Mouse (Mus musculus): ENCODE data around the gene Thada.
"Not testable (repeated sequence)": the region's sequence is repeated elsewhere in the genome, so short reads cannot be mapped to it uniquely, and the experiment has no call there.

Gene Thada

DNA sequence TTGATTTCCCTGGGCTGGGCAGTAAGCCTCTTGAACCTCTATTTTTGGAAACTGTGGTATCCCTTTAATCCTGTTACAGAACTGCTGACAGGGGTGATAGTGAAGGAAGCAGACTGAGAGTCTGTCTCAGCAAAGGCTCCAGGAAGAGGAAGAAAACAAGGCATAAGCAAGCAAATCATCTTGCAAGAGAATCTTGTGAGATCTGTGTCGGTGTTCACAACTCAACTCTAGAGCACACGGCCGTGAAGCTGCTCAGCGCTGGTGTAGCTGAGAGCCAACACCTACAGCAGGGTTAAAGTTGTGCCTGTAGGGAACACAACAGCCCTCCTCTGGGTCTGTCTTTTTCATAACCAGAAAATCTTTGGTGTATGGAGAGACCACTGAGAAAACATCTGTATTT lies 172.8 kb downstream of the Thada start:
- DNase-seq (ENCODE audit: low spot score), result no peak

DNA sequence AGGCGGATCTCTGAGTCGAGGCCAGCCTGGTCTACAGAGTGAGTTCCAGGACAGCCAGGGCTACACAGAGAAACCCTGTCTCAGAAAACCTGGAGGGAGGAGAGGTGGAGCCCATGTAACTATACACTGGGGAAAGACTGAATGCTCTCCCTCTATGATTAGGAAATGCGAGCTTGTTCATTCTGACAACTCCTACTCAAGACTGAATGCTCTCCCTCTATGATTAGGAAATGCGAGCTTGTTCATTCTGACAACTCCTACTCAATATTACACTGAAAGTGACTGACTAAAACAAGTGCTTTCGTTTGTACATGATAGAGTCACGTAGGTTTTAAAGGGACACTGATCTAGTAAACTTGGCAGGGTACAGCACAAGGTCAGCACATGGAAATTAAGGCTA lies 174.8 kb downstream of the Thada start:
- not testable (repeated sequence) for DNase-seq (ENCODE audit: low spot score)

DNA sequence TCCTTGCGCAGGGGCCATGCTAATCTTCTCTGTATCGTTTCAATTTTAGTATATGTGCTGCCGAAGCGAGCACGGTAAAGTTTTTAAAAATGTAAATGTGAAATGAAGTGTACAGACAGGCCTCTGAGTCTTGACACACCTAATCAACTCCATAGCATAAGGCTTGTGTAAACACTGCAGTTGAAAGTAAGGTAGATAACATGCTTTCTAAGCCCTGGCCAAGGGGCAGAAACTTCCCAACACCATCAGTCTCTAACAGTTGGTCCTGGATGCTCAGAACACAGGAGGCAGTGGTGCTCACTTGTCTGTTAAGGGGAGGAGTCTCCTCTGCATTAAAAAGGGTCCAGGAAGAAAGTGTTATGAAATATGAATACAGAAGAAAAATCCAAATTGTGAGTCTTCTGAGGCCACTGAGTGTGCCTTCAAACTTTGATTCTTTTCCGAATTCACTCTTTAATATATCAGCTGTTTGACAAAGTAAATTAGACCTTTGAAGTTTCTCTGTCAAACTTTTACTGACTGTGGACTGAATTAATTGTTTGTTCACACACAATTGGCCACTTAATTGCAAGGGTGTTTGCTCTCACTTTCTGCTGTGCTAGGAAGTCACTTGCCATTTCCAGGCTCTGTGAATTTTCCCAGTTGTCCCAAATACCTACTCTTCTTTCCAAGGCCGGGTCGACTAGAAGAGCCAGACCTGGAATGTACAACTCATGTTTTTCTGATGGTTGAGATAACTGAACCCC lies 178.2 kb downstream of the Thada start:
- DNase-seq (ENCODE audit: low spot score), result no peak

DNA sequence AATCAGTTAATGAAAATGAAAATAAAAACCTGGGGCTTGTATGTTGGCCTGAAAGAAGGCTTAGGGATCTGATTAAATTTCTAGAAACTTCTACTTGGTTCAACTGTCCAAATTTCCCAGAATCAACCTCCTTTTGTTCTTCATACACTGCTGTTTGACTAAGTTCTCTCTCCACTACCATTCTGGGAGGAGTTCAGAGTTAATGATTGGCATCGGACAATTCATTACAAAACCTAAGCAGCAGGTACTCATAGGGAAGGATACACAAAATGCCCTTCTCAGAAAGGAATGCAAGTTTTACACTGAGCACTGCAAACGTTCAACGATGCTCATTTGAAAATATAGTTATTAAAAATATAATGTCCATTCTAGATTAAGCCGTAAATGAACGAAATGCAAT lies 179.5 kb downstream of the Thada start:
- DNase-seq (ENCODE audit: low spot score), result no peak

DNA sequence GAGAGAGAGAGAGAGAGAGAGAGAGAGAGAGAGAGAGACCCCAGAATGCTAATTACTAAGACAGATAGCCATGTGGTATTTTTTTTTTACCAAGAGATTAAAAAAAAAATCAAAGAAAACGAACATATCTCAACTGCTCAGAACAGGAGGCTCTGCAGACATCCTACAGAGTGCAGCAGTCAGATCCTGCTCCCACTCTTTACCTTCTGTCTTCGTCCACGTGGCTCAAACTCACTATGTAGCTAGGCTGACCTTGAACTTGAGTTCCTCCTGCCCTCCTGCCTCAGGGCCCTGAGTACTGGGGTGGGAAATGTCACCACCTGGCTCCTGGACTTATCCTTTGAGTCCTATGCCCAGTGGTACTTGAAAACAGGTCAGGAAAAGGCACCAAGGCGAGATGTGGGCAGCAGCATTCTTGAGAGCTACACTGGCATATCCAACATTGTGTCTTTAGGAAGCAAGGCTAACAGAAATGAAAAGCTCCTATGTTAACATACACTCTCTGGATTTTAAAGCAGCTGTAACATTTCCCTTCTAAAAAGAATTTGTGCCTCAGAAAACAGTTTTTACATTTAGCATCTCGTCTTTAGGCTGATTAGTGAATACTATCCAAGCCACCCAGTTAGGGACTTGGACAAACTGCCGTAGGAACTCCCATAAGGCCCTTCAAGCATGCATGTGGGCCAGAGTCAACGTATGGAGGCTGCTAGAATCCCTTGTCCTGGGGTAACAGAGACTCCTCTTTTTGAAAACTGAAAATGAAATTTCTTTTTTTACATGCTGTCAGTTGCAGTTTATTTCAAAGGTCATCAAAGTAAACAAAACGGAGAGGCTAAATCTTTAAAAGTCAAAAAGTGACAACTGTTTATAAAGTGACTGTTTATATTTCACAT lies 183.4 kb downstream of the Thada start:
- no peak for DNase-seq (ENCODE audit: low spot score)

DNA sequence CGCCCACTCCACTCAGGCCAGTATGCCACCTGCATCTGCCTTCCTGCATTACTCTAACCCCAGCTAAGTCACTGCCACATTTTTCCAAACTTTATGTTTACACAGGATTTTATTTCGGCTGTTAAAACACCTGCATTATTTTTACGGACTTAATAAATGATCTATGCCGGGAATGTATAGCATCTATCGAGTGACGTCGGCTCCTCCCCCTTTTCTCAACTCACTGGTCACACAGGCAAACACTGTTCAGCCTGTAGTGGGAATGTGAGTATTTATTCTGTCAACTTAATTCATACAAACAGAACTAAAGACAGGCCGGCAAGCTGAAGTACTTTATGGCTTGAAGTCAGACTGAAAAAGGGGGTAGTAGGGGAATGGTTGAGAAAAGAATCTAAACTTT lies 187.0 kb downstream of the Thada start:
- no peak for DNase-seq (ENCODE audit: low spot score)

DNA sequence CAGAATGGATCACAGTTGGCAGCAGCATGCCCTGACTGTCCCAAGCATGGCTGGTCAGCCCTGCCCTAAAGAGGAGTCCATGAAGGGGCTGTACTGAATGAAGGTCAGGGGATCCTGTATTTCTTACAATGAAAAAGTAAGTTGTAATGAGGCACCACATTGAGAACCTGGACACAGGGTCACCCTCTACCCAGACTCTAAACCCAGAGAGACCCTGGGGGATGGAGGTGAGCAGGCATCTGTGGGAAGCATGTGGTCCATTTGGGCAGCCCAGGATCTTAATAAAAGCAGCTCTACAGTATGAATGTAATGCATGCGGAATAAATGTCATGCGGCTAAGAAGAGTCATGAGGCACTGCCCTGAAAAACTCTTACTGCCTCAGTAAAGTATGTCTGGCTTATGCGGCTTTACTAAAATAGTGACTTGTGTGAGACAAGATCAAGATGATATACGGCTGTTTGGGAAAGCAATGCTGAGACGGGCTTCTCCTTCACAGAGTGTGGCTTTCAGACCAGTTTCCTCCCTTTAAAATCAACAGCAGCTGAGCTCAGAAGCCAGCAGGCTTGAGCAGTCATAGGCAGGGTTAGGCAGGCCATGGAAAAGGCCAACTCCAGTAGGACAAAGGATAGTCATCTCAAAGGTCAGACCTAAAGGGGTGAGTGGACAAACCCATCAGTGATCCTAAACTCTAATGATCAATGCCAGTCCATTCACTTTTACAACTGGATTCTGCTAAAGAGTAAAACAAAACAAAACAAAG lies 187.6 kb downstream of the Thada start:
- no peak for DNase-seq (ENCODE audit: low spot score)

DNA sequence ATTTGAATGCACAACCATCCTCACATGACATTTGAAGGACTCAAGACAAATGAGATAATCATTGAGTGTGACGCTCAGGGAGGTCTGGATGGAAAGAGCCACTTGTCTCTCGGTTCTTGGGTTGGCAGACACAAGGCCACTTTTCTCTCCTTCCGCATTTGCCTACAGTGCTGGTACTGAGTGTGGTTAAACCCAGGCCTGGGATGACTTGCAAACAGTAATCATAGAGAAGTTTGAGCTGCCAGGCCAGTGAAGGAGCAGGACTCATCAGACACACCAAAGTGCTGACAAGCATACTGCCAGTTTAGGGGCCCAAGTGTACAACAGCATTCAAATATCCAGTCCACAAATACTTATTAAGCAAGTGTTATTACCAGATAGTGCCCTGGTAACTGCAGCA lies 191.0 kb downstream of the Thada start:
- no peak for DNase-seq (ENCODE audit: low spot score)

DNA sequence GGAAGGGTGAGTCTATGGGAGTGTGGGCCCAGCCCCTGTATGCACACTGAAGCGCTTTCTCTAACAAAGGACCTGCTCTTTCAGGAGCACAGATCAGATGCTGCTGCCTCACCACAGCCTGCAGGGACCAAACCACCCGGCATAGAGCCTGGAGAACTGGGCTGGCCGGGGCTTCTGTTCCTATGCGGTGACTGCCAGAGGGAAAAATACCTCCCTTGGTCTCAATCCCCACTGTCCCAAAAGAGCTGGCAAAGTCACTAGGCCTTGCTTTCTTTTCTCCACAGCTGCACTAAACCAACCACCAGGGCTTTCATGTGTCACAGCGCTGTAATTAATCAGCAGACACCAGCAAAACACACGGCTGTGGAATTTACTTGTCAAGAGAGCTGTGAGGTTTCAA lies 191.8 kb downstream of the Thada start:
- DNase-seq (ENCODE audit: low spot score), result no peak

DNA sequence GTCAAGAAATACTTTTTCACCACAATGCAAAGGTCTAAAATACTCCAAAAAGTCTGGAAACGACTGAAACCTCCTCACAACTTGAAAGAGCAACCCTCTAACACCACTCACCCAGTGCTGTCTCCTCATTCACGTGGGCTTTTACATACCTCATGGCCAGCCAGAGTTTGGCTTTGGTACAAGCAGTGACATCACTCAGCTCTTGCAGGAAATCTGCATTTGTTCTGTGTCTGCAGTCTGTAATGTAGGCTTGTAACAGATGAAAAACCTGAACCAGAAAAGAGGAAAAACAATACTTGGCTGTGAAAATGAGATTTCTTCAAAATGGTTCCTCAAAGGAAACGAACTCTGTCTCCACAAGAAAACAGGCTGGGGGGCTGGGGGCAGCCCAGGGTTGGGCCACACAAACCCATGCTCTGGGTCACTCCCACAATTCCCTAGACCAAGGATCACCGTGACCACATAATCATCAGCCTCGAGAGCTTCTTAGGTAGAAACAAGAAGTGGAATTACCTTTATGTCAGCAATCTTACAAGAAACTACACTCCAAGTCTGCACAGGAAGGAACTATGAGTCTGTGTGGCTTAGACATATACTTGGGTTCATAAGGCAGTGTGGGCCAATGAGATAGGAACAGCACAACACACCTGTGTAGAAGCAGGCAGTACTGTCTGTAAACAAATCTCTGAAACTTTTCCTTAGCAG lies 193.3 kb downstream of the Thada start:
- peak; percentile 40 for DNase-seq (ENCODE audit: low spot score)

DNA sequence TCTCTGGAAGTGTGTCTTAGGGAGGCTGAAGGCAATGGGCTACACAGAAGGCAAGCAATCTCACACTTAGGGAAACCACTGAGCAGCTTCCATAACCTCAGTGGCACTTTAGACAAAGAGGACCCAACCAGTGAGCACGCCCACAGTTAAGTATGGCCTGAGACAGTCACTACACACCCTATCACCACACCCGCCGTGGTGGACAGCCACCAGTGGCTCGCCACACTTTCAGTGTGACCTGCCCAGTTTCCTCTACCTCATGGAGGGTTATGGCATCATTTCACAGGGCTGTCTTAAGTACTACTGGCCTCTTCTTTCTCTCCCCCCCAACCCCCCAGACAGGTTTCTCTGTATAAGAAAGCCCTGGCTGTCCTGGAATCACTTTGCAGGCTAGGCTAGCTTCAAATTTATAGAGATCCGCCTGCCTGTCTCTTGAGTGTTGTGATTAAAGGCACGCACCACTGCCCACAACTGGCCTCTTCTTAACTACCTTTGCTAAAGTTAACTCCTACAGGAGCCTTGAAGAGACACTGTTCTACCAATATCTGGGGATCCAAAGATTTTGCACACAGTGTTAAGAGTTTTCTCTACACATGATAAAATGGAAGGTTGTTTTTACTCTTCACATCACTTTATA lies 194.3 kb downstream of the Thada start:
- DNase-seq (ENCODE audit: low spot score), result no peak

DNA sequence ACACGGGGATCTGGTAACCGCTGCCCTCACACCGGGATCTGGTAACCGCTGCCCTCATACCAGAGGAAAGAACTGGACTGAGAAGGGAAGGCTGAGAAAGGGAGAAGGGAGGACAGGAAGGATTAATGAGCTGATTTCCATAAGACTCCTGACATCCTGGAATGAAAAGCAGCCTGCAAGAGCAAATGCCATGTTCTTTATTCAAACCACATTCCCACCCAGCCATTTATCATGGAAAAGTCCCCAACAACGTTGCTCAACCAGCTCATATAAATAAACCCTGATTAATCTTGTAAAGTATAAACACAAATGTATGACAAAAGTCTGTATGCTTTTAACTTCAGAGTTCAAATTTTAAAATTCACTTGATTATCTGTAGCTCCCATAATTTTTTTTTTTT lies 196.3 kb downstream of the Thada start:
- DNase-seq (ENCODE audit: low spot score), result no peak

DNA sequence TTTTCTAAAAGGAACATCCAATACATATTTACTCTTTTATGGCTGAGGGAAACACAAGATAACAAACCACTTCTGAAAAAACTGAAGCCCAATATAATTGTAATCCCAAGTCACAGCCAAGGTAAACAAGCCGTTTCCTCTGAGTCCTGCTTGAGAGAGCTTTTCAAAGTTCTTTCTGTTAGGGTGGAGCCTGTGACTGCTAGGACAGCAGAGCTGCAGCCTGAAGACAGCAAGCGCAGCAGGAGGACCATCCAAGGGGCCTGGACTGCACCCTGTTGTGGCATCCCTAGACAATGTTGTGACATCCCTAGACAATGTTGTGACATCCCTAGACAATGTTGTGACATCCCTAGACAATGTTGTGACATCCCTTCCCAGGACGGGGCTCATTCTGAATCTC lies 197.6 kb downstream of the Thada start:
- DNase-seq (ENCODE audit: low spot score), result no peak

DNA sequence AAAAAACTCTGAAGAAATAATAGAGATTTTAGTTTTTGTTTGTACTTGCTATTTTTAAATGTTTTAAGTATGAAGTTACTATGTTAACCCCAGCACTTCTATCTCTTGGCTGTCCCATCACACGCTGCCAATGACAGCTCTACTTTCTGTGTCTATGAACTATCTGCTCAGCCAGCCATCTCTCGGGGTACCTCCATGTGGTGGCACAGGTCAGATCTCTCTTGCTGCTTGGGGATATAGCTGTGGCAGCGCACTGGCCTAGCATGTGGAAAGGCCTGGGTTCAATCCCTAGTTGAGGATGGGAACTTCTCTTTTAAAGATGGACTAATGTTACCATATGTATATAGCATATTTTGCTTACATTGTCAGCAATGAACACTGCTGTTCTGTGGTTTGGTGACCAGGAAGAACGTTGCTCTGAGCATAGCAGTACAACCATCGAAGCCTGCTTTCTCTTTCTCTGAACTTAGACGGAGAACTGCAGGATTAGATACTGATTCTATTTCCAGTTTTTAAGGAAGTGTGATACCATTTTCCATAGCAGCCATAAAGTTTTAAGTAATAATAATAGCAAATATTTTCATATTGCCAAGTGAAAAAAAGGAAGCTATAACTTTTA lies 198.4 kb downstream of the Thada start:
- DNase-seq (ENCODE audit: low spot score), result no peak

DNA sequence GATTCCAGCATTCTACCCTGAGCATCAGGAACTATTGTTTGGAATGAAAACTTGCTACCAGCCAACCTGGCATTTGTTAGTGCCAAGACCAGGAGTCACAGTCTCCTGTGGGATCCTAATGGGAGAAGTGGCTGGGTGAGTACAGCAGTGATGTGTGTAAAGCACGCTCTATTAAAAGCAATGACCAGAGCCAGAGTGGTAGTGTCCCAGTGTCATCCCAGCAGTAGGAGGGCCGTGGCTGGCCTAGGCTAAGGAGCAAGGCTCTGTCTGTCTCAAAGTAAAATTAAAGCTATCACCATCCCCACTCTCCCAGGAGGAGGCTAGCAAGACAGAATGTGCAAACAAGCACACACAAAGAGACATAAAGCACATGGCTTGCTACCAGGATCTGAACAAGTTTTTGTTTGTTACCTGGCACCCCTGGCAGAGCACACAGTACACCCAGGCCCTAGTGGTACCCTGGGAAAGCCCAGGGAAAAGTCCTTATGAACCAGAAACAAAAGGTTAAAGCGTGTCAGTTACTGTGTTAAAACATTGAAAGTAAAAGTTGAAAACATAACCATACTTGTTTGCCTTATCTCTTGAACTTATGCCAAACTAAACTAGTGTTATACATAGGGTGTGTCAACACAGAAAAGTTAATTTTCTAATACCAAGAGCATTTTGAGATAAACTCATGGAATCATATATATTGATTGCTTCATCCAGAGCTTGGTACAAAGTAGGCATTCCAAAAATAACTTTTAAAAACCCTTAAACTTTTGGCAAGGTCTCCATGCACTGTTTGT lies 199.7 kb downstream of the Thada start:
- no peak for DNase-seq (ENCODE audit: low spot score)

DNA sequence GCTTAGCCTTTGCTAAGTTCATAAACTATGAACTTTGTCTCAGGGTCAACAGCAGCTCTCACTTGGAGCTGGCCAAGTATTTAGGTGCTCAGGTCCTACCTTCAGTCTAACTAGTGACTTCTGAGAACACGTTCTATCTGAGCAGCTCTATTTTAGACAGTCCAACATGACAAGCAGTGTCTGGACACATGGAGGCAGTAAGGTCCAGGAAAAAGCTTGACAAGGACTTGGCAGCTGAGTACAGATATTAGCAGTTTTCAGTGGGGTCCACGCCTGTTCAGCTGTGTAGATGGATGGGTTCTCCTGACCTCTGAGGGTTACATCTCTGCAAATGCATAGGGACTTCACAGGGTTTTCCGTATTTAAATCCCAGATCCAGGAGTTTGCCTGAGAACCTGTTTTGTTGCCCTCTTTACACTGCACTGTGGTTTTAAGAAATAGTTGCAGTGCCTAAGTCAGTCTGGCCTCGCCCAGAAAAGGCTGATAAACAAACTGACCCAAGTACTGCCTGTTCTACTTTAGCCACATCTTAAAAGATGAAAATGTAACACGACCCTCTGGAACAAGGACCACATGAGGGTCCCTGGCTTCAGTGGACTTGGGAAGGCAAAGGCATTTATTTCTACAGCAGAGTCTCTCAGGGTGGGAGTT lies 200.4 kb downstream of the Thada start:
- DNase-seq (ENCODE audit: low spot score), result no peak

DNA sequence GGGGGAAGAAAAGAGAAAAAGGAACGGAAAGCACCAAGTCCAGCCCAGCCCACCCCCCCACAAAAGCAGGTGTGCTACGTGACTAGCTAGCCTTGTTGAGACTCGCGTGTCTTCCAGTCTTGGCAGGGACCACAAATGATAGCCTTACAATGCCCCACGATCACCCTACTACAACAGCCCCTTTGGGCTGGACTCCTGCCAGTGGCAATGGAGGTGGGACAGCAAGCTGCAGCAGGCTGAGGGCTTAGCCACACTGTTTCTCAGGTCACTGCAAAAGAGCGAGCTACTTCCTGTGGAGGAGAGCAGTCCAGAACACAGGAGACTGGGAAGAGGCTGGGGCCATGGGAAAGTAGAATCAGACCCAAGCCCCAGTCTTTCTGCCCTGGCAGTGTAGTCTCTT lies 201.7 kb downstream of the Thada start:
- DNase-seq (ENCODE audit: low spot score), result peak; percentile 61

DNA sequence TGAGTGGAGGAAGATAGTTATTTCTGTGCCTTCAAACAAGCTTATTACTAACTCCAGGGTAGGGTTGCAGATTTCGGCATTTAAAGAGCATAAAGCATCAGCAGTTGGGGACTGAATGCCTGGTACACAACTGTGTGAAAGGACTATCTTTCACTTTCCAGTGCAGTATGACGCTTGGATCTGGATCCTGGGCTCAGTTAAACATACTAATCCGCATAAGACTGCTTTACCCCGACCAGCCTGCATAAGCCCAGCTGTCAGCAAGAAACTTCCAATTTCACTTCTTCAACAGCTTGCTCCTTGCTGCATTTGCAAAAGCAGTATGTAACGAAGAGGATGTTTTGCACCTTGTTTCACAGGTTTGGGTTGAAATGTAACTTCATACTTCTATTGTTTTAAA lies 202.4 kb downstream of the Thada start:
- DNase-seq (ENCODE audit: low spot score), result no peak

DNA sequence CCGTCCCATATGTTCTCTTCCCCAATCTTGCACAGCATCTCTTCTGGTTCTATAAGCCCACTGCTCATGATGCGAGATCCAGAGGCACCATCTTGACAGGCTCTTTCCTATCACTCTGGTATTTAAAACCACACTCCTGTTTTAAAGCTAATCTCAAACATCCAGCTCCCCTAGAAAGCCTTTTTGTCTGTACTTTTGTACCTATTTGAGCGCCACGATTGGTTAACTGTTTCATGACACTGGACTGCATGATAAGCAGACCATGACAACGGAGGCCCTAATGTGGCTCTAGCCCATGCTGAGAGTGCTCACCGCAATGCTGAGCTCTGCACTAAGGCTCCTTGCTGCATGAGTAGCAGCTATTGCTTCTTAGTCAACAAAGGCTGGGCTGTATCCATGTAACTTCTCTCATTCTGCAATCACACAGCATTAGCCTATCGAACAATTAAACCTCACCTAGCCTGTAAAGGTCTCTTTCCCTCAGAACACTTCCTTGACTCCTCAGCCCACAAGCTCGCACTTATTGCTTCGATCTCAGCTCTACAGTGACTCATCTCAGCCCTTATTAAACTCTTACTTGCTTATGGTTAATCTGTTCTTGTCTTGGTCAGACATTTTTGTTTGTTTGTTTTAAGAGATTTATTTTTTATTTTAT lies 203.6 kb downstream of the Thada start:
- no peak for DNase-seq (ENCODE audit: low spot score)
